Mouse (Mus musculus) heart, postnatal 0 days (tissue): ENCODE data around the gene Mmel1.

Experiments
- CTCF ChIP-seq: IDR thresholded peaks from 2 replicates; pipeline ENCODE4 v1.5.1; 2016; ENCODE audit warnings: antibody characterized with exemption, control low read depth, low read depth
- EP300 ChIP-seq: IDR thresholded peaks from 2 replicates; pipeline ENCODE4 v1.6.1; 2016; ENCODE audit warnings: antibody characterized with exemption, low read depth

DNA sequence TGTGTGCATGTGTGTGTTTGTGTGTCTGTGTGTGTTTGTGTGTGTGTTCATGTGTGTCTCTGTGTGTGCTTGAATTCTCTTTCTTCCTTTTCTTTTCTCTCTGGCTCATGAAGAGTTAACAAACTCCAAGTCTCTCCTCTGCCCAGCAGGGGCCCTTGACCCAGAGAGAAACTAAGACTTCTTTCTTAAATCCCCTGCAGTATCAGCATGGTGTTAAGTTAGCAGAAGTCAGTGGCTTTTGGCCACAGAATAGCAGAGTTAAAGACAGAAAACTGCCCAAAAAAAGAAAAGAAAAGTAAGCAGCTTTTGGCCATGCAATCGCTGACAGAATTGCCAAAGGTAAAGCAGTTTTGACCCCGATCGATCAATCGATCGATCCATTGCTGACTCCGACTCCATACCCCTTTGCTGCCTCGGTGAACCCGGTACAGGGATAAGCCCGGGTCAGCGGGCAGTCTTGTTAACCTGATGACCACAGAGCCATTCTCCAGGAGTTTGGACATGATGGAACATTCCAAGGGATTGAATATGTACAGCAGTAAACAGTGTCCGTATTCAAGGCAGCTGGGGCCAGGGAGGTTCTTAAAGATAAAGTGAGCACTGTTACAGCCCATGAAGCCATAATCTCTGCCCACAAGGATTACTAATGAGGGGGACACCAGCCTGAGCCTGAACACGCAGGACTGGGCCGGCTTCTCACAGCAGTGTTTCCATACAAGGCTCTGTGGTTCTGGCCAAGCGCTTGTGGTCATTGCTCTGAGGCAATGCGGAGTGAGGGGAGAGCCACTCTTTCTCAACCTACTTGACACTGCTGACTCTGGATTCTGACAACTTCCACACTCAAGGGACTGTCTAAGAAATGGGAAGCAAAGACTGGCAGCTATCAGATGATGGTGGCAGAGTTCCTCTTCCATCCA lies 41.5 kb downstream of the Mmel1 start:
- TF ChIP-seq EP300: no peak
- TF ChIP-seq CTCF: no peak
